Mouse (Mus musculus) frontal cortex, postnatal 10 days (tissue): ENCODE data around the gene Vps8.

Experiments
- DNase-seq, 2 experiments: peaks; one replicate each; pipeline ENCODE4 v3.0.0; 2022; ENCODE audit warnings: low spot score in 2 of 2, mixed read lengths in 1 of 2

Gene Vps8

GRCm38 (mm10) chr16:21422645-21423545 lies at the start of gene Vps8:
Vps8 (plus strand) TSS chr16:21423118.
- peak; percentile 77 to 87 for DNase-seq

DNA sequence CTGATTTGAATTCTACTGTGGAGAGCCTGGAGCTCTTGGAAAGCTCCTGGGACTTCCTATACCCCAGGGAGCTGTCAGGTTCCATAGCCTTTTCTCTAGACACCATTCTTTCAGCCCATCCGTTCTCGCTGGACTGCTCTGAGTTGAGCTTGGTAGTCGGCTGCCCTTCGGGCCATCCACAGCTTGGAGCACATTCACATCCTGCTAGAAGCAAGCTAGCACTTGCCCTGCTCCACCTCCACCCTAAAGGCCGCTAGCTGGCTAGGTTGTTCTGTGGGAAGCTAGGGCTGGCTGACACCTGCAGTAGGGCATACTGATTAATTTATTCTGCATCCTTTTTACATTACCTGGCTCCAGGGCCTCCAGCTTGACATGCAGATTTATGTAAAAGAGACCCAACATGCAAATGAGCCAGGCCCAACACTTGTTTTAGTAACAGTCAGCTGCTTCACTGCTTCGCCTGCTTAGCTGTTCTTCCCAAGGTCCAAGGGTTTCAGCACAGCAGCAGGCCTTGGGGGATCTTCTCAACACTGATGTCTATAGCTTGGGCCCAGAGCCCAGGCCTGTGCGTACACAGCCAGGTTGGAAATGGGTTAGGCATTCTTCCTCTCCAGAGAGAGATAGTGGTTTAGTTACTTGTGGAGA lies 49.5 kb upstream of the Vps8 start:
- DNase-seq: no peak

DNA sequence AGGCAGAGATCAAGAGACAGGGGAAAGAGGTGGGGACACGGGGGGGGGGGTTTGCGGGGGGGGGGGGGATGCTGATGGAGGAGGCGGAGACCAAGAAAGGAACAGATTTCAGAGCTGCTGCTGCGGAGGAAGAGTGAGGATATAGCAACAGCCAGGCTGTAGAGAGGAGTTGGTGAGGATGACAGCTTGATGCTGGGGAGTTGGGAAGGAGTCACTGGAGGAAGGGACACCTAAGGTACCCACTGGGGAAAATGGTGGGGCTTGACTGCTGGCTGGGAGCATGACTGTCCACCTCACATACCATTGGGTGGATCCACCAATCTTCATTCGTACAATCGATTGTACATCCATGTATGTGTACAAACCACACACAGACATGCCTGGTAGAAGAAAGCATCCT lies 48.9 kb upstream of the Vps8 start:
- no peak for DNase-seq

DNA sequence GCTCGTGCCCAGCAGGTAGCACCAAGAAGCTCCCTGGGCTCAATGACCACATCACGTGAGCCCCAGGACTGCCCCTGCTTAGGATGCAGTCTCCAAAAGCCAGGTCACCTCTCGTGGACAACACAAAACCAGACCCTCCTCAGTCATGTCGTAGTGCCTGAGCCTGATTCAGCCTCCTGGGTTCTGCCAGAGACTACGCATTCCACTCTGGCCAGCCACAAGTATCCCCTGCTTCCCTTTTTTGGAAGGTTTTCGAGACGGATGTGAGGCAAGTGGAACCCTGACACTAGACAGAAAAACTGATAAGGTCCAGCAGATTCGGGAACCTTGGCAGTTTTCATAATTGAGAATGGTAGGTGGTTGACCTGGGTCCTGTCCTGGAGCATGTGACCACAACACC lies 47.8 kb upstream of the Vps8 start:
- no peak for DNase-seq

DNA sequence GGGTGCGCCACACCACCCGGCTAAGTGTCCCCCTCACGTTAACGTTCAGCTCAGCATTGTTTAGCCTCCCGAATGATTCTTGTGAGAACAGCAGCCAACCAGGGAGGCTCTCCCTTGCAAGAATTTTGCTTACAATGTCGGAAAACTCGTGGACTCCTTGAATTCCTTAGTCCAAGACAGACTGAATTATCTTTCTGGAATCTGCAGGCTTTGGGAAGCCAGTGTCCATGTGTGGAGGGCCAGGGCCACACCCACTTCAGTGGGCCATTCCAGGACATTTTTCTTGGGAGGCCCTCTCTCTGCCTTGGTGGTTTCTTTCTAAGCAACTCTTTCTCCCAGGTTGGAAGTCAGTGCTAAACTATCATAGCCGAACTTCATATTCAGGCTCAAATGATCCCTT lies 46.6 kb upstream of the Vps8 start:
- no peak for DNase-seq

DNA sequence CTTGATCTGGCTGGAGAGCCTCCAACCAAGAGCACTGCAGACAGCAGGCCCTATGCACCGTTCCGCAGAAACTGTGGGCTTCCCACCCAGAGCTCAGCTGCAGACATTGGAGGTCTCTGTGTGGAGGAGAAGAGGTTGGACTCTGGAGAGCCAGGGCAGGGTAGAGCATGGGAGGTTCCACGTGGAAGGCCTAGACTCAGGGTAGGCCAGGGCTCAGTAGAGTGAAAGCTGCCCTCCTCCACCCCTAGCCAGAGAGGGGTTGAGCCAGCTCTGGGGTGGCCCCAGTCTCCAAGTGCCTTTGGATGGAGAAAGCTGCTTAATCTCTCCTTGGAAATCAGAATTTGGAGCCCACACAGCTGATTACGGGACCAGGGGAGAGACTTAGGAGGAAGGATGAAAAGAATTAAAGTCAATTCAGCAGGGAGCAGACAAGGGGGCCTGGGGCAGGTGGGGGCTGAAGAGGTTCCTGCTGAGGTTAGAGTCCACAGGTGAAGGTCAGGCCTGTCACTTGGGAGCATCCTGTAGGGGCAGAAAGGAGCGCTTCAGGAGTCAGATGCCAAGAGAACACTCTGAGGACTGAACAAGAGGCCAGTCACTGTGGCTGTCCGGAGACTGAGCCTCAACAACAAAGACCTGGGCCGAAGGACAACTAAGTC lies 45.8 kb upstream of the Vps8 start:
- no peak for DNase-seq

- DNase-seq: no peak
Observed at GRCm38 (mm10) chr16:21377605-21377968, 45.3 kb upstream of the Vps8 start.

- DNase-seq: no peak
Observed at GRCm38 (mm10) chr16:21381469-21381868, 41.4 kb upstream of the Vps8 start.

GRCm38 (mm10) chr16:21382152-21382911 lies 40.6 kb upstream of the Vps8 start:
- no peak for DNase-seq

DNA sequence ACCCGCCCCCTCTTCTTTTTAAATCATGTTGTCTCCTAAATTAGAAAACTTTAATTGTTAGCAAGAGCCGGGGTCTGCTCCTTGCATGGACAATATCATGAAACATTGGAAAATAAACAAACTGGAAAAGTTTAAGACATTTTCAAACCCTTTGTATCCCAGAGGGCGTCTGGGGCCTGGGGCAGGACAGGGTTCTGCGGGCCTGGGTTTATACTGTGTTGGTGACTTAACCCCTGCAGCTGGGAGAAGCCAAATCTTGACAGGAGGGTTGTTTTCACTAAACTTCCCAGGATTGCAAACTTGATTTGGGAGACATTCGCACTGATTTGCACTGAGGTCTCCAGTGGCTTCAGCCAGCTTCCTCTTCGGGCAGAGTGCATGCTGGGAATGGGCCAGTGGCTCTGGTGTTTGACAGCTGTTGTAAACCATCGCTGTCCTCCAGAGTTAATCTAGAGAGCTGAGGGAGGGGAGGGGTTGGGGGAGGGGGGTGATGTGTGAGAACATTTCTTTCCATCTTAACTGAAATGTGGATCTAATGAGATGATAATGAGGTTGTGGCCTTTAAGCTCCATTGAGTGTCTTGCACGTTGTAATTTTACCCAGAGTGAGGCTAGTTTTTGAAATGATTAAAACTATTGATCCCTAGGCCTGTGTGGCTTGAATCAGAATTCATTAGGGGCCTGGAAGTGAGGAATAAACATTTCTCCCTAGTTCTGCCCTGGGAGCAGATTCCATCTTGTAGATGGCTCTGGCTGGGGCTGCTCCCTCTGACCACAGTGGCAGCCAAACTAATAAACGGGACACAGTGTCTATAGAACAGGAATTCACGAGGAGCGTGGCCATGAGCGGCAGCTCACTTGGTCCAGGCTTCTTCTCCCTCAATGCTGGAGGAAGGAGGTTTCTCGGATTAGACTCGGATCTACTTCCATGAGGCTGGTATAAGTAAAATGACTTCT lies 36.7 kb upstream of the Vps8 start:
- DNase-seq: no peak

DNA sequence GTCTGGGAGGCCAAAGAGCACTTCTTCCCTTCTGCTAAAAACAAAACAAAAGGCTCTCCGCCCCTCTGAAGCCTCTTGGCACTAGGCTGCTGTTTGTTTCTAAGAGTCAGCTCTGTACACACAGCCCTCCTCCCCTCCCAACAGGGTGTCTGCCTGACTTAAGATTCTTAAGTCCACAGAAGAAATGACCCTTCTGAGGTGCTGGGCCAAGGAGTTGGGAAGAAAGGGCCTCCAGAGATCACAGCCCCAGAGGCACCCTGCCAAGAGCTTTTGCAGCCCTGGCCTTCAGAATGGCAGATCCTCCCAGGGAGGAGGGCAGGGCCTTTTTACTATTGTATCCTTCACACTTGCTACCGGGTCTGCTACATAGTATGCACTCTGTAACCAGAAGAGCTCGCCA lies 33.6 kb upstream of the Vps8 start:
- DNase-seq: no peak

GRCm38 (mm10) chr16:21390744-21391143 lies 32.2 kb upstream of the Vps8 start:
- DNase-seq: no peak

DNA sequence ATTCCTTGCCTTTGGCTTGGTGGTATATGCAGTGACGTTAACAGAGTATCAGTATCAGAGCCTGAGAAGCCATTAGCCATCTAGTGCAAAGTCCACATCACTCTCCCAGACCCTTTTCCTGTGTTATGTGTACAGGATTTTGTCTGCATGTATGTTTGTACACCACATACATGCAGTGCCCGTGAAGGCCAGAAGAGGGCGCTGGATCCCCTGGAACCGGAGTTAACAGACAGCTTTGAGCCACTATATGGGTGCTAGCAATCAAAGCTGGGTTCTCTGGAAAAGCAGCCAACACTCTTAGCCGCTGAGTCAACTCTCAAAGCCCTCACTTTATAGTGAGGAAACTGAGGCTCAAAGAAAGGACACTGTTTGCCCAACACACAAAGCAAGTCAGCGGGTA lies 30.8 kb upstream of the Vps8 start:
- DNase-seq: no peak

- DNase-seq: peak; percentile 80 to 85
Observed at GRCm38 (mm10) chr16:21392517-21393112, 30.3 kb upstream of the Vps8 start.

GRCm38 (mm10) chr16:21395546-21395945 lies 27.4 kb upstream of the Vps8 start:
- no peak for DNase-seq

GRCm38 (mm10) chr16:21397681-21398080 lies 25.2 kb upstream of the Vps8 start:
- DNase-seq: no peak

GRCm38 (mm10) chr16:21398345-21399051 lies 24.4 kb upstream of the Vps8 start:
- DNase-seq: no peak

DNA sequence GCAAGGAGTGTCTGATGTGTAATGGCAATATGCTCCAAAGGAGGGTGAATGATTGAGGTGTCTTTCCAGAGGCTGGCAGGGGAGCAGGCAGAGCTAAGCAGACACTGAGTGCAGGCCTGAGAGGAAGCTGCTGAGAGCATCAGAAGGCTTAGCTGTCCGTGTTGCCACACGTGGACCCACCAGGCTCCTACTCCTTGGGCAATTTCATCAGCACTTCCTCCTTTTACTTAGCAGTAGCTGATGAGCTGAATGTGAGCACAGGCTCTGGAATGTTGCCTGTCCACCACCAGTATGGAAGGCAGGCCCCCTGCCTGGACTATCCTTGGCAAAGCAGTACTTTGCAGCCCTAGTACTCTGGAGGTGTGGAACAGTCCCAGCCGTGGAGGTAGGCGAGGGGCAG lies 23.0 kb upstream of the Vps8 start:
- DNase-seq: no peak

DNA sequence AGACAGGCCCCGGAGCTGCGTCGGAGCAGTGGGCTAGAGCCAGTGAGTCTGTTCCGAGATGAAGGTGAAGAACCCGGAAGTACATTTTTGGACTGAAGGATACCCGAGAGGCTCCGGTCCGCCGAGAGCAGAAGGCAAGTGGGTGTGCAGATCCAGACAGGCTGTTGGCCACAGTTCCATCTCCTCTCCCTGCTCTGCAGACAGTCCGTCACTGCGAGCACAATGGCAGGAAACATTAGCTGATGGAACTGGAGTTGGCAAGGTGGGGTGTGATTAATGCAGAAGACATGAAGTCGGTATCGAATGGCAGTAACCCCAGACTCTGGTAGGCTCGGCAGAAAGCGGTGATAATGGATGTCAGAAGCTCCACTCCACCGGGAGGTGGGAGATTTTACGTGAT lies 20.9 kb upstream of the Vps8 start:
- DNase-seq: no peak

- no peak for DNase-seq
Observed at GRCm38 (mm10) chr16:21403402-21403801, 19.5 kb upstream of the Vps8 start.
